Mouse (Mus musculus) liver, postnatal 0 days (tissue): Measurements from ENCODE around the gene Chchd4. TPM values are rescaled to one million over a fixed set of nuclear protein-coding genes. Genes with fewer than 3 reads are reported as not detected.
A peak's percentile ranks its signal among the peaks of the same experiment; 100 is the strongest.

ENCODE experiments used
- ATAC-seq: fragments of 200-750 bp; cut with Nextera tagmentation; 2 replicates; pipeline ENCODE4 v1.8.0; 2017; ENCODE audit warnings: mild to moderate bottlenecking, moderate library complexity
- DNase-seq: peaks from one replicate; pipeline ENCODE4 v3.0.0-alpha.2; 2016
- H3K27ac ChIP-seq: fragments of 300-500 bp; sonication (generic); 2 replicates; pipeline ENCODE4 v1.5.1; 2014; ENCODE audit warnings: antibody characterized with exemption, moderate library complexity, mild to moderate bottlenecking, low read depth
- H3K27me3 ChIP-seq: fragments of 300-500 bp; sonication (generic); 2 replicates; pipeline ENCODE4 v1.6.1; 2014; ENCODE audit warnings: low read length, control low read depth, mixed read lengths; ENCODE audit not compliant: insufficient read depth
- H3K36me3 ChIP-seq: fragments of 300-500 bp; sonication (generic); replicated peaks from 2 replicates; pipeline ENCODE4 v1.6.1; 2014; ENCODE audit warnings: mild to moderate bottlenecking, control low read depth, low read length, moderate library complexity, mixed read lengths; ENCODE audit not compliant: insufficient read depth
- H3K4me1 ChIP-seq: fragments of 300-500 bp; sonication (generic); 2 replicates; pipeline ENCODE4 v1.6.1; 2014; ENCODE audit warnings: antibody characterized with exemption, mild to moderate bottlenecking, control low read depth; ENCODE audit not compliant: insufficient read depth
- H3K4me2 ChIP-seq: fragments of 300-500 bp; sonication (generic); 2 replicates; pipeline ENCODE4 v1.6.1; 2014; ENCODE audit warnings: low read depth, mild to moderate bottlenecking, low read length, moderate library complexity, mixed read lengths
- H3K4me3 ChIP-seq: fragments of 300-500 bp; sonication (generic); 2 replicates; pipeline ENCODE4 v1.5.1; 2014; ENCODE audit warnings: low read depth, low read length
- H3K9ac ChIP-seq: fragments of 300-500 bp; sonication (generic); replicated peaks from 2 replicates; pipeline ENCODE4 v1.6.1; 2014; ENCODE audit warnings: mild to moderate bottlenecking, moderate library complexity
- H3K9me3 ChIP-seq: fragments of 300-500 bp; sonication (generic); 2 replicates; pipeline ENCODE4 v1.6.1; 2016; ENCODE audit warnings: mild to moderate bottlenecking, control low read depth, low read length, mixed read lengths
- CTCF ChIP-seq: sonication (generic); IDR thresholded peaks from 2 replicates; pipeline ENCODE4 v1.5.1; 2016; ENCODE audit warnings: antibody characterized with exemption, low read depth
- EP300 ChIP-seq: IDR thresholded peaks from 2 replicates; pipeline ENCODE4 v1.6.1; 2016; ENCODE audit warnings: antibody characterized with exemption, low read depth, mild to moderate bottlenecking
- WGBS: fragments of 180-500 bp; shearing (Covaris S2); extraction: QIAGEN DNeasy Blood & Tissue Kit; methylation state at CpG from one replicate; pipeline ENCODE4 v1.1.7; 2014; ENCODE audit not compliant: insufficient replicate concordance; 5-methylcytosine and 5-hydroxymethylcytosine counted together
- polyA plus RNA-seq: library from polyadenylated mRNA; unstranded; fragments of >200 nt; fragmentation: Nextera tagmentation; extraction: Ambion mirVana; gene quantifications from 2 replicates; pipeline ENCODE4 v1.2.1, GENCODE M21; 2015

Gene Chchd4
- polyA plus RNA-seq, 1 experiment from 2014 or later: 11.3 TPM

- no peak for ATAC-seq
- Histone ChIP-seq H3K27ac (no peak overlapping the region), H3K4me2 (peak overlapping the region; percentile 87; the same call in 1 of the 2 replicates), H3K36me3 (peaks cover 15% of the 10 kb centered on the region), H3K4me3 (no peak overlapping the region), H3K4me1 (peaks cover 16% of the 10 kb centered on the region), H3K9me3 (no peaks in the 10 kb centered on the region), H3K9ac (no peak overlapping the region), H3K27me3 (no peaks in the 10 kb centered on the region)
- TF ChIP-seq CTCF (no peak), EP300 (no peak)
- DNase-seq: no peak
Measured at GRCm38 (mm10) chr6:91514135-91514534, 40.8 kb upstream of the Chchd4 start.

GRCm38 (mm10) chr6:91510211-91510610, 36.9 kb upstream of the Chchd4 start:
- DNase-seq: no peak
- Histone ChIP-seq H3K9ac (no peak overlapping the region), H3K27ac (no peak overlapping the region), H3K36me3 (peaks cover 26% of the 10 kb centered on the region), H3K9me3 (no peaks in the 10 kb centered on the region), H3K4me3 (no peak overlapping the region), H3K27me3 (no peaks in the 10 kb centered on the region), H3K4me1 (peaks cover 5% of the 10 kb centered on the region; the same call in 1 of the 2 replicates), H3K4me2 (no peak overlapping the region)
- ATAC-seq: no peak
- 68% methylated on average over 10 of the region's 10 CpGs for WGBS
- TF ChIP-seq EP300: no peak
- TF ChIP-seq CTCF: no peak

- no peak for TF ChIP-seq EP300
- TF ChIP-seq CTCF: peak; percentile 93
- H3K4me2 ChIP-seq: no peak overlapping the region
- H3K4me1 ChIP-seq: no peaks in the 10 kb centered on the region
- no peak overlapping the region for H3K4me3 ChIP-seq
- H3K9ac ChIP-seq: no peak overlapping the region
- no peak overlapping the region for H3K27ac ChIP-seq
- ATAC-seq (peak; percentile 58; the same call in 1 of the 2 replicates), DNase-seq (peak; percentile 87)
- 35% methylated on average over 7 of the region's 7 CpGs for WGBS
- peaks cover 35% of the 10 kb centered on the region for H3K36me3 ChIP-seq
- H3K27me3 ChIP-seq: no peaks in the 10 kb centered on the region
- H3K9me3 ChIP-seq: no peaks in the 10 kb centered on the region
Measured at GRCm38 (mm10) chr6:91509326-91509725, 36.0 kb upstream of the Chchd4 start.

GRCm38 (mm10) chr6:91508041-91508440, 34.7 kb upstream of the Chchd4 start:
- Histone ChIP-seq H3K9ac (no peak overlapping the region), H3K4me1 (no peaks in the 10 kb centered on the region), H3K9me3 (no peaks in the 10 kb centered on the region), H3K36me3 (peaks cover 48% of the 10 kb centered on the region), H3K4me2 (no peak overlapping the region), H3K27ac (no peak overlapping the region), H3K4me3 (no peak overlapping the region), H3K27me3 (no peaks in the 10 kb centered on the region)
- ATAC-seq (no peak), DNase-seq (no peak)
- WGBS: 70% methylated on average over 3 of the region's 3 CpGs
- no peak for TF ChIP-seq EP300
- no peak for TF ChIP-seq CTCF

- Histone ChIP-seq H3K9ac (no peak overlapping the region), H3K4me3 (no peak overlapping the region), H3K27ac (peak overlapping the region; percentile 78), H3K36me3 (peaks cover 62% of the 10 kb centered on the region), H3K27me3 (no peaks in the 10 kb centered on the region), H3K4me2 (no peak overlapping the region), H3K4me1 (no peaks in the 10 kb centered on the region), H3K9me3 (no peaks in the 10 kb centered on the region)
- TF ChIP-seq EP300: no peak
- TF ChIP-seq CTCF: no peak
- peak; percentile 44; the same call in 1 of the 2 replicates for ATAC-seq
- 42% methylated on average over 5 of the region's 5 CpGs for WGBS
- DNase-seq: peak; percentile 31
Measured at GRCm38 (mm10) chr6:91506036-91506435, 32.7 kb upstream of the Chchd4 start.

- no peak overlapping the region for H3K9ac ChIP-seq
- no peak overlapping the region for H3K4me2 ChIP-seq
- no peak for ATAC-seq
- no peaks in the 10 kb centered on the region for H3K27me3 ChIP-seq
- H3K36me3 ChIP-seq: peaks cover 79% of the 10 kb centered on the region
- H3K9me3 ChIP-seq: no peaks in the 10 kb centered on the region
- 63% methylated on average over 1 of the region's 1 CpGs for WGBS
- H3K4me1 ChIP-seq: no peaks in the 10 kb centered on the region
- H3K4me3 ChIP-seq: no peak overlapping the region
- no peak for DNase-seq
- TF ChIP-seq EP300 (no peak), CTCF (no peak)
- H3K27ac ChIP-seq: no peak overlapping the region
Measured at GRCm38 (mm10) chr6:91503302-91503701, 30.0 kb upstream of the Chchd4 start.

- 72% methylated on average over 8 of the region's 8 CpGs for WGBS
- H3K9me3 ChIP-seq: no peaks in the 10 kb centered on the region
- DNase-seq: no peak
- no peak overlapping the region for H3K4me2 ChIP-seq
- H3K9ac ChIP-seq: no peak overlapping the region
- ATAC-seq: no peak
- no peak overlapping the region for H3K4me3 ChIP-seq
- TF ChIP-seq CTCF (no peak), EP300 (no peak)
- no peaks in the 10 kb centered on the region for H3K4me1 ChIP-seq
- H3K27ac ChIP-seq: no peak overlapping the region
- peaks cover 52% of the 10 kb centered on the region for H3K36me3 ChIP-seq
- no peaks in the 10 kb centered on the region for H3K27me3 ChIP-seq
Measured at GRCm38 (mm10) chr6:91494526-91494925, 21.2 kb upstream of the Chchd4 start.
